Mouse (Mus musculus) small intestine, adult 2 months (tissue): Measurements from ENCODE around the gene Folr2.

Source experiments
- CTCF ChIP-seq: fragments of 200-500 bp; IDR thresholded peaks from 2 replicates; pipeline ENCODE4 v1.5.1; 2012; ENCODE audit warnings: low read depth, mild to moderate bottlenecking, control low read depth, inconsistent platforms, low read length, moderate library complexity, mixed read lengths; ENCODE audit not compliant: insufficient replicate concordance, insufficient read length; ENCODE audit errors: extremely low read depth
- POLR2A ChIP-seq: fragments of 200-500 bp; IDR thresholded peaks from 2 replicates; pipeline ENCODE4 v1.6.1; 2012; ENCODE audit warnings: low read depth, mild to moderate bottlenecking, control low read depth, inconsistent platforms, low read length, moderate library complexity

- TF ChIP-seq CTCF: no peak
- no peak for TF ChIP-seq POLR2A
Measured at GRCm38 (mm10) chr7:101867482-101867881, 10.5 kb upstream of the Folr2 start.
